Mouse (Mus musculus) liver, embryonic 13.5 days (tissue): ENCODE data around the gene Dgat2. TPM values are rescaled to one million over a fixed set of nuclear protein-coding genes. Genes with fewer than 3 reads are reported as not detected.

ENCODE experiments used
- ATAC-seq: fragments of 200-750 bp; cut with Nextera tagmentation; 2 replicates; pipeline ENCODE4 v1.8.0; 2017; ENCODE audit warnings: low read depth, mild to moderate bottlenecking, moderate number of reproducible peaks, moderate library complexity
- DNase-seq: peaks from one replicate; pipeline ENCODE4 v3.0.0; 2022
- H3K27ac ChIP-seq: fragments of 300-500 bp; sonication (generic); 2 replicates; pipeline ENCODE4 v1.5.1; 2015; ENCODE audit warnings: moderate library complexity, mild to moderate bottlenecking, inconsistent platforms
- H3K27me3 ChIP-seq: fragments of 300-500 bp; sonication (generic); 2 replicates; pipeline ENCODE4 v1.6.1; 2015; ENCODE audit warnings: mild to moderate bottlenecking, inconsistent platforms
- H3K36me3 ChIP-seq: fragments of 300-500 bp; sonication (generic); 2 replicates; pipeline ENCODE4 v1.6.1; 2015; ENCODE audit warnings: mild to moderate bottlenecking, inconsistent platforms
- H3K4me1 ChIP-seq: fragments of 300-500 bp; sonication (generic); replicated peaks from 2 replicates; pipeline ENCODE4 v1.6.1; 2015; ENCODE audit warnings: inconsistent platforms
- H3K4me2 ChIP-seq: fragments of 300-500 bp; sonication (generic); 2 replicates; pipeline ENCODE4 v1.6.1; 2015; ENCODE audit warnings: inconsistent platforms, mild to moderate bottlenecking, moderate library complexity
- H3K4me3 ChIP-seq: fragments of 300-500 bp; sonication (generic); replicated peaks from 2 replicates; pipeline ENCODE4 v1.5.1; 2015; ENCODE audit warnings: mild to moderate bottlenecking, inconsistent platforms
- H3K9ac ChIP-seq: fragments of 300-500 bp; sonication (generic); 2 replicates; pipeline ENCODE4 v1.6.1; 2015; ENCODE audit warnings: mild to moderate bottlenecking, inconsistent platforms
- H3K9me3 ChIP-seq: fragments of 300-500 bp; sonication (generic); replicated peaks from 2 replicates; pipeline ENCODE4 v1.6.1; 2016; ENCODE audit warnings: inconsistent platforms
- WGBS: fragments of 180-500 bp; shearing (Covaris S2); methylation state at CpG from one replicate; pipeline ENCODE4 v1.1.7; 2015; ENCODE audit not compliant: insufficient replicate concordance; 5-methylcytosine and 5-hydroxymethylcytosine counted together
- polyA plus RNA-seq: library from polyadenylated mRNA; unstranded; fragments of >200 nt; fragmentation: Nextera tagmentation; extraction: Ambion mirVana; gene quantifications from 2 replicates; pipeline ENCODE4 v1.2.1, GENCODE M21; 2015

The Dgat2 gene
- polyA plus RNA-seq, 1 experiment from 2014 or later, result 71.1 TPM

DNA sequence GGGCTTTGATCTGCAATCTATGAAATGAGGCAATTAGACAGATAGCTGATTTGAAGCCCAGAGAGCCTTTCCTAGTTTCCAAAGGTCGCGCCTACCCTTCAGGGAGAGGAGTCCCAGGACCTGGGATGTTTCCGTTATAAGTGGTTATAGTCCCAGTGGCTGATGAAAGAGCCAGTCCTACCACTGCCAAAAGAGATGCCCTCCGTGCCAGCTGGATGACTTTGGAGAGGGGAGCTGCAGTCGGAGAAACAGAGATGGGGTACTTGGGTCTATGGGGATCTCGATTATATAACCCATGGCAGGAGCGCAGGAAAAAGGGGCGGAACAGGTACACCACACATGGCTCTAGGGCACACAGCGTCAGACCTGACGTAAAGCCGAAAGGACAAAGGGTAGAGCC lies 20.6 kb downstream of the Dgat2 start:
- ATAC-seq (no peak), DNase-seq (no peak)
- no peaks in the 10 kb centered on the region for H3K9me3 ChIP-seq
- 0 out of 2 replicates have a peak, but pooled peaks cover 5% of the 10 kb centered on the region for H3K36me3 ChIP-seq
- no peaks in the 10 kb centered on the region for H3K27me3 ChIP-seq
- 78% methylated on average over 11 of the region's 11 CpGs for WGBS
- H3K4me3 ChIP-seq, result no peak overlapping the region
- peaks cover 56% of the 10 kb centered on the region for H3K4me1 ChIP-seq
- no peak overlapping the region for H3K4me2 ChIP-seq
- peak overlapping the region; percentile 19 for H3K27ac ChIP-seq
- no peak overlapping the region; the same call in 1 of the 2 replicates for H3K9ac ChIP-seq

DNA sequence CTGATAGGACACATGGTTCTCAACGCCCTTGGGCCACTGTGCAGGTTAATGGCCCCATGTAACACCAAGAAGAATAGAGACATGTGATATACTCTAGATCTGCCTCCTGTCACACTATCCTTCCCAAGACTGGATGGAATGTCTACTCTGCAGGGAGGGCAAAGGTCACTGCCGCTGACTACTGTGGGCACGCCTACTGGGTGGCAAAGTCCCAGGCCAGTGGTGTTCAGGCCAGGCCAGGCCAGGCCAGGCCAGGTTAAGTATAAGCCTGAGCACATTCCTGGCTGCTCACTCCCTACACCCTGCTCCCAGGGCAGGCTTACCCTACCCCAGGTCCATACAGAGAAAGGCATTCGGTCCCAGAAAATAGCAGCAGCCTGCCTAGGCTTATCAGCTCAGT lies 21.0 kb downstream of the Dgat2 start:
- H3K27me3 ChIP-seq, result no peaks in the 10 kb centered on the region
- H3K36me3 ChIP-seq, result 0 out of 2 replicates have a peak, but pooled peaks cover 5% of the 10 kb centered on the region
- no peak overlapping the region for H3K4me2 ChIP-seq
- H3K4me1 ChIP-seq, result peaks cover 58% of the 10 kb centered on the region
- DNase-seq (no peak), ATAC-seq (peak; percentile 75)
- no peaks in the 10 kb centered on the region for H3K9me3 ChIP-seq
- H3K4me3 ChIP-seq, result no peak overlapping the region
- no peak overlapping the region; the same call in 1 of the 2 replicates for H3K9ac ChIP-seq
- 42% methylated on average over 4 of the region's 4 CpGs for WGBS
- H3K27ac ChIP-seq, result peak overlapping the region; percentile 19; the same call in 1 of the 2 replicates

DNA sequence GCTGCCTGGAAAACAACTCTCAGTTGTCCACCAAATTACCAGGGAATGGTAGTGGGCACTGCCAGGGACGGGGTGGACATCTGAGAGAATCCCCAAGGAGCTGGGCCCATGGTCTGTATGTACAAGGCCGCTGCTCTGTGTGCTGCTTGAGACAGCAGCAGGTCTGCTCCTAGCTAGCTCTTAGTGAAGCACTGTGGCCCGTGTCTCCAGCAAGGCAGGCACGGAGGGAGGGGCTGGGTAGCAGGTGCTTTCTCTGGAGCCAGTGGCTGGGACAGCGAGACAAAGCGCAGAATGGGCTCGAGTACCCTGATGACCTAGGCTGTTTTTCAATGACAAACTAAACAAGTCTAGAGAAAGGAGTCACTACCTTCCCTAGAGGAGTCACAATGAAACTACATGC lies 21.5 kb downstream of the Dgat2 start:
- 0 out of 2 replicates have a peak, but pooled peaks have one; percentile 15 for ATAC-seq

DNA sequence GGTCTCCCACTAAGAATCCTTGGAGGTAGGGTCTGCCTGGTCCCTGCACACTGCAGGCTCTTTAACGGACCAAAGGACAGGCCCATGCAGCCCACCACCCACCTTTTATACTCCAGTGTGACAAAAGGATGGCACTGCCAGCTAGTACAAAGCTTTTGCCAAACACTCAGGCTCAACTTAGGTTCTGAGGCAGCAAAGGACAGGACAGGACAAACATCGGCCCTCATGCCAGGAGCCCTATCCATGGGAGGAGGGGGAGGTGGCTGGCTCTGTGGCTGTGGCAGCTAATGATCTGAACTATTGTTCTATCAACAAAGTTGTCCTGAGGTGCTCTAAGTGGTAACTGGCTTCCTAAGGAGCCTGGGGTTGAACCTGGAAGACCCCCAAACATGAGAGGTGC lies 23.1 kb downstream of the Dgat2 start:
- Histone ChIP-seq H3K27ac (no peak overlapping the region), H3K36me3 (0 out of 2 replicates have a peak, but pooled peaks cover 5% of the 10 kb centered on the region), H3K9ac (no peak overlapping the region), H3K4me3 (no peak overlapping the region), H3K9me3 (no peaks in the 10 kb centered on the region), H3K4me2 (no peak overlapping the region), H3K4me1 (peaks cover 69% of the 10 kb centered on the region), H3K27me3 (no peaks in the 10 kb centered on the region)
- no peak for DNase-seq
- no peak for ATAC-seq
- WGBS, result 74% methylated on average over 2 of the region's 2 CpGs

More for the DNA sequence above, 21.5 kb downstream of the Dgat2 start:
- Histone ChIP-seq H3K9ac (no peak overlapping the region), H3K4me2 (no peak overlapping the region), H3K27me3 (no peaks in the 10 kb centered on the region), H3K9me3 (no peaks in the 10 kb centered on the region), H3K36me3 (0 out of 2 replicates have a peak, but pooled peaks cover 5% of the 10 kb centered on the region), H3K4me3 (no peak overlapping the region), H3K4me1 (peaks cover 63% of the 10 kb centered on the region), H3K27ac (no peak overlapping the region)
- no peak for DNase-seq
- WGBS, result 67% methylated on average over 7 of the region's 7 CpGs

DNA sequence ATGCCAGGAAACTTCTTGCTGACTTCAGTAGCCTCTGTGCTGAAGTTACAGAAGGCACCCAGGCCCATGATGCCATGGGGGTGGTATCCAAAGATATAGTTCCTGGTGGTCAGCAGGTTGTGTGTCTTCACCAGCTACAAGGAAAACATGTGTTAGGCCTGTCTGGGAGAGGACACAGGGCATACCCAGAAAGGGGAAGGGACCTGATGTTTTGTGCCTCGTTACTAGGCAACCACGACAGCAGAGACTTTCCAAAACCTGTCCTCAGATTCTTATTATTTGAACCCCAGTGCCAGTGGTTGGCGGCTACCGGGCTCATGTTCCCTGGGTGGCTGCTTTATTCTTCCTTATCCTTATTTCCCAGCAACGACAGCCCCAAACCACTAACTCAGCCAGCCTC lies 23.6 kb downstream of the Dgat2 start:
- Histone ChIP-seq H3K27ac (no peak overlapping the region), H3K36me3 (0 out of 2 replicates have a peak, but pooled peaks cover 5% of the 10 kb centered on the region), H3K4me2 (no peak overlapping the region), H3K4me3 (no peak overlapping the region), H3K9ac (no peak overlapping the region), H3K4me1 (peaks cover 74% of the 10 kb centered on the region), H3K9me3 (no peaks in the 10 kb centered on the region), H3K27me3 (no peaks in the 10 kb centered on the region)
- DNase-seq (no peak), ATAC-seq (no peak)
- WGBS, result 35% methylated on average over 5 of the region's 5 CpGs

DNA sequence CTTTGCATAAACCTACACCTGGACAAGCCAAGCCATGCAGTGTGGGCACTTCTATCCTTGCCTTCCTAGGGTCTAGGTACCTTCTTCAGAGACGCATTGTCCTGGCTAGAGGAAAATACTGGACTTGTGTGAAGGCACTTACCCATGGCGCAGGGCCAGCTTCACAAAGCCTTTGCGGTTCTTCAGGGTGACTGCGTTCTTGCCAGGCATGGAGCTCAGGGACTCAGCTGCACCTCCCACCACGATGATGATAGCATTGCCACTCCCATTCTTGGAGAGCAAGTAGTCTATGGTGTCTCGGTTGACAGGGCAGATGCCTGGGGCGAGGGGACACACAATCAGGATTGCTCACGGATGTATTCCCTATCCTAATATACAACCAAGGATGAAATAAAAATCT lies 24.5 kb downstream of the Dgat2 start:
- H3K27ac ChIP-seq, result no peak overlapping the region
- H3K4me1 ChIP-seq, result peaks cover 71% of the 10 kb centered on the region
- no peaks in the 10 kb centered on the region for H3K27me3 ChIP-seq
- DNase-seq, result no peak
- H3K9me3 ChIP-seq, result no peaks in the 10 kb centered on the region
- no peak overlapping the region for H3K4me3 ChIP-seq
- H3K36me3 ChIP-seq, result 0 out of 2 replicates have a peak, but pooled peaks cover 5% of the 10 kb centered on the region
- 62% methylated on average over 8 of the region's 8 CpGs for WGBS
- ATAC-seq, result no peak
- no peak overlapping the region for H3K4me2 ChIP-seq
- no peak overlapping the region for H3K9ac ChIP-seq

DNA sequence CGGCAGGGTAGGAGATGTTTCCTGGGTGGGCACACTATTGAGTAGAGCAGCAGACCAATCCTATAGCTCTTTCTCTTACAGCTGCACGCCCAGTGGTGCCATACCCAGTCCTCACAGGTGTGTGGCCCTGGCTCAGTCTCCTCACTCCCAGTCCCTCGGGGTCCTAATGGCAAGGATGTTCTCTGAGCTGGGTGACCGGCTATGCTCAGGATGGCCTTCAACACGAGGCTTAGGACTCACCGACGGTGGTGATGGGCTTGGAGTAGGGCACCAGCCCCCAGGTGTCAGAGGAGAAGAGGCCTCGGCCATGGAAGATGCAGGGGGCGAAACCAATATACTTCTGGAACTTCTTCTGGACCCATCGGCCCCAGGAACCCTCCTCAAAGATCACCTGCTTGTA lies 25.8 kb downstream of the Dgat2 start:
- ATAC-seq, result no peak
- no peak overlapping the region for H3K9ac ChIP-seq
- H3K4me1 ChIP-seq, result peaks cover 61% of the 10 kb centered on the region
- H3K4me3 ChIP-seq, result no peak overlapping the region
- H3K9me3 ChIP-seq, result no peaks in the 10 kb centered on the region
- H3K27me3 ChIP-seq, result no peaks in the 10 kb centered on the region
- WGBS, result 64% methylated on average over 10 of the region's 10 CpGs
- no peak for DNase-seq
- no peak overlapping the region for H3K27ac ChIP-seq
- 0 out of 2 replicates have a peak, but pooled peaks cover 5% of the 10 kb centered on the region for H3K36me3 ChIP-seq
- H3K4me2 ChIP-seq, result no peak overlapping the region

DNA sequence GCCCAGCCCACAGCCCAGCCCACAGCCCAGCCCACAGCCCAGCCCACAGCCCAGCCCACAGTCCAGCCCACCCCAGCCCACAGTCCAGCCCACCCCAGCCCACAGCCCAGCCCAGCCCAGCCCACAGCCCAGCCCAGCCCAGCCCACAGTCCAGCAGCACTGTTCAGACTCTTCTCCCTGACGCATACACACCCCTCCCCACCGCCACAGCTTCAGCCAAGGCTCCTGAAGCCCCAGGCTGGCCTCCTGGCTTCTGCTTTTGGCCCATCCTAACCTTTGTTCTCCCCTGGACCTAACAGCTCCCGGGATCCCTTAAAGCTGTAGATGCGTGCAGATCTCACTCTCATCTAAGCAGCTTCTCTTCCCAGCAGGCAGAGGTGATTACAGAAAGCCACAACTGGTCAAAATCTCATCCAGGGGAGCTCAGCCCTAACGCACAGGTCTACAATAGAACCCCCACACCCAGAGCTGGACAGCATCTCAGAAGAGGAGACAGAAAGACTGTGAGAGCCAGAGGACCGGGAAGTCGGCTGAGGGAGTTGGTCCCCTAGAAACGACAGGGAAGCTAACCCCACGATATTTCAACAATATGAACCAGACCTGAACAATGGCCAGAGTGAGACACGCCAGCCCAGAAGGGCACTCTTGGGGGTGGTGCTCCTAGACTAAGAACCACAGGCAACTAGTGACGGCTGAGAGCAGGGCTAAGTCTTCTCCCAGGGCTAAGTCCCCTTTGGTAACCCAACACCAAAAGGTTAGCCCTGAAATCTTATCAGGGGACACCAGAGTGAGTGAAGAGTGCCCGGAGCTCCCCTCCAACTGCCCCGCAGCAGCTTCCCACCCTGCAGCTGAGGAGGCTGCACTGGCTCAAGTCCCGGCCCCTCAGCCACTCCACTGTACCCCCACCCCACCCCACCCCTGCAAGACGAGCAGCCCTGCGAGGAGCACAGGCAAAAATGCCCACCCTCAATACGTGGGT lies 26.9 kb downstream of the Dgat2 start:
- Histone ChIP-seq H3K9me3 (no peaks in the 10 kb centered on the region), H3K36me3 (0 out of 2 replicates have a peak, but pooled peaks cover 5% of the 10 kb centered on the region), H3K4me3 (no peak overlapping the region), H3K9ac (no peak overlapping the region), H3K27ac (peak overlapping the region; percentile 53), H3K4me2 (peak overlapping the region; percentile 49), H3K27me3 (no peaks in the 10 kb centered on the region), H3K4me1 (peaks cover 49% of the 10 kb centered on the region)
- WGBS, result 11% methylated on average over 17 of the region's 17 CpGs
- peak; percentile 43 for DNase-seq
- peak; percentile 57 for ATAC-seq

DNA sequence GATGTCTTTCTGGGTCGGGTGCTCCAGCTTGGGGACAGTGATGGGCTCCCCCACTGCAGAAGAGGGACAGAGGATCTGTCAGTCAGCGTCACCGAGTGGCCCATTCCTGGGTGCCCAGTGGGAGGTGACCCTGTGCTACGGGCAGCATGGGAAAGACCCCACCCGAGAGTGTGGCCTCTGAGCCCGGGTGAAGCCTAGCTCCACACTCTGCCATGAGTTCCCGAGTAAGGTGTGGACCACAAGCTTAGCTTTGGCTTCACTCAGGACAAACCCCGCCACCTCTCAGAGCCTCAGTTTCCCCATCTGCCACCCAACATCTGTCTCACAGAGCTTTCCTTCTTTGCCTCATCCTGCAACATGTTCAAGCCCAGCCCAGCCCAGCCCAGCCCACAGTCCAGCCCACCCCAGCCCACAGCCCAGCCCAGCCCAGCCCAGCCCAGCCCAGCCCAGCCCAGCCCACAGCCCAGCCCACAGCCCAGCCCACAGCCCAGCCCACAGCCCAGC lies 27.8 kb downstream of the Dgat2 start:
- Histone ChIP-seq H3K9me3 (no peaks in the 10 kb centered on the region), H3K27ac (no peak overlapping the region), H3K27me3 (no peaks in the 10 kb centered on the region), H3K36me3 (0 out of 2 replicates have a peak, but pooled peaks cover 5% of the 10 kb centered on the region), H3K4me3 (no peak overlapping the region), H3K4me2 (0 out of 2 replicates have a peak overlapping the region, but pooled peaks have one; percentile 15), H3K4me1 (peaks cover 48% of the 10 kb centered on the region), H3K9ac (no peak overlapping the region)
- ATAC-seq (peak; percentile 11; the same call in 1 of the 2 replicates), DNase-seq (no peak)
- WGBS, result 40% methylated on average over 8 of the region's 8 CpGs

DNA sequence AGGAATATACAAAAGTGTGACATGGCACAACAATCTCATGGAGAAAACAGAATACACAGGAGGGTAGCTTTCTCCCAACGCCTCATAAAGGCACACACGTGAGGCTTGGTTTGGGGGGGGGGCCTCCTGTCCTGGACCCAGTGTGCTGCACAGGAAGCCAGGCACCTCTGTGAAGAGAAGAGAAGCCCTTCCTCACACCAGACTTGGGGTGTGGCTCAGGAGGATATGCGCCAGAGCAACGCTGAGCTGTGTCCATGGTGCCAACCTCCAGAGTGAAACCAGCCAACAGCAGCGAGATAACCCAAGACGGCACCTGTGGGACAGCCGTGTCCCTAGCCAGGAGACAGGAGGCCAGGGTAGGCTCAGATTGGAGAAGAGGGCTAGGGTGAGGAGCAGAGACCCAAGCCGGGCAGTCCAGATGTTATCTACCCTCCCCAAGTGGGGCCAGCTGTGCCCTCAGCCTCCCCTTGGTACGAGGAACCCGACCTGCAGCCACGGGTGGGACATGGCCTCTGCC lies 28.8 kb downstream of the Dgat2 start:
- ATAC-seq (no peak), DNase-seq (no peak)
- Histone ChIP-seq H3K27me3 (no peaks in the 10 kb centered on the region), H3K27ac (no peak overlapping the region), H3K4me3 (no peak overlapping the region), H3K36me3 (0 out of 2 replicates have a peak, but pooled peaks cover 4% of the 10 kb centered on the region), H3K4me2 (no peak overlapping the region), H3K4me1 (peaks cover 46% of the 10 kb centered on the region), H3K9ac (no peak overlapping the region), H3K9me3 (no peaks in the 10 kb centered on the region)
- WGBS, result 49% methylated on average over 11 of the region's 11 CpGs

DNA sequence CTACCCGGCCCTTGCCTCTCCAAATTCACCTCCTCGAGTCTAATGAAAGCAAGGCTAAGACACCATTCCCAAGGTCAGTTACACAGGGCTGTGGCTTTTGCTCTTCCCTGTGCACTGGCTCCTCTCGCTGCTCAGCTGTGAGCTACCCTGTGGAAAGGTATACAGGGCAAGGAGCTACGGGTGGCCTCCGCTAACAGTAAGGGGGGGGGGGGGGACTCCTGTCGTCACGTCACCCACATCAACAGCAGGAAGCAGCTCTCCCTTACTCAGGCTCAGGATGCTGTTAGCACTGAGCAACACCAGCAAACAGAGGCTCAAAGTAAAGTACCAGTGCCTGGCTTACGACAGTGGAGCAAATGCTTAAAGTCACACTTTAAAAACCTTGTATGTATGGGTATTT lies 29.8 kb downstream of the Dgat2 start:
- no peak overlapping the region for H3K27ac ChIP-seq
- H3K4me2 ChIP-seq, result no peak overlapping the region
- 66% methylated on average over 8 of the region's 8 CpGs for WGBS
- no peaks in the 10 kb centered on the region for H3K36me3 ChIP-seq
- peaks cover 39% of the 10 kb centered on the region for H3K4me1 ChIP-seq
- no peak overlapping the region for H3K9ac ChIP-seq
- no peak for DNase-seq
- no peak for ATAC-seq
- H3K27me3 ChIP-seq, result no peaks in the 10 kb centered on the region
- H3K4me3 ChIP-seq, result no peak overlapping the region
- no peaks in the 10 kb centered on the region for H3K9me3 ChIP-seq
